Mouse (Mus musculus): ENCODE data around the gene Sparcl1.
A peak's percentile ranks its signal among the peaks of the same experiment; 100 is the strongest.

Sparcl1 gene

GRCm38 (mm10) chr5:104062773-104063551, 50.6 kb downstream of the Sparcl1 start:
- DNase-seq (ENCODE audit: low spot score in 2 of 2) = peak in 1 of 2 experiments; percentile 15

- DNase-seq (ENCODE audit: low spot score in 2 of 2) = peak in 1 of 2 experiments; percentile 9
Measured at GRCm38 (mm10) chr5:104061936-104062772, 51.4 kb downstream of the Sparcl1 start.

DNA sequence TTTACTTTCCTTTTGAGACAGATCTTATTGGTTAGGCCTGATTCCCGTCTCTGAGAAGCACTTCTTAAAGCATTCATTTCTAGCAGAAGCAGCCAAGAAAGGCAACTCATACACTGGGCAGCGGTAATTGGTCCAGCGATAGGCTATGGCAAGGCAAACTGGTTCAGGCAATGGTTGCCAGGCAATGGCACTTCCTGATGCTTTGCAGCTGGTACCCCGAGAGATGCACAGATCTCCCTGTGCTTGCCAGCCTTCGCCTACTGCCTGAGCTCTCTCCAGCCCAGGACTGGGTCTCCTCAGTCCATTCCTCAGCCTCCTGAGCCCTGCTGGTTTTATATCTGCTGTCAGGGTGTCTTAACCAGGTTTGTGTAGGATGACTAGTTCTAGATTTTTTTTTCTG, 53.1 kb downstream of the Sparcl1 start:
- DNase-seq (ENCODE audit: low spot score in 2 of 2) = no peak

- DNase-seq (ENCODE audit: low spot score in 2 of 2) = no peak
Measured at GRCm38 (mm10) chr5:104059628-104060027, 53.9 kb downstream of the Sparcl1 start.

DNA sequence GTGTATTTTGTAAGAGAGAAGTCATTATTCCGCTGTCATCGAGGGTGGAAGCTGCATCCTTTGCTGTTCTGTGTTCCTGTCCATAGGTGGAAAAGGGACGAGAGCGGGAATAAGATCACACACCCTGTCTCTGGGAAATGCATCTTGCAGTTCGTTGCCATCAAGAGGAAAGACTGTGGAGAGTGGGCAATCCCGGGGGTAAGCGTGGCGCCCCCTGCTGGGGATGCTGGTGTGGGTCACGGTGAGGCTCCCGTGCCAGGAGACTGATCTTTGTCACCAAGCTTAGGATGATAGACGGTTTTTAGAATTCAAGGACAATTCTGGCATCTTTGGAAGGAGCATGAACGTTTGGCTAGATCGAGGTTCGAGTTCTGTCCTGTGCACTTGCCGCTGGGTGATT, 55.5 kb downstream of the Sparcl1 start:
- peak; percentile 44 to 77 for DNase-seq (ENCODE audit: low spot score in 2 of 2)

- DNase-seq (ENCODE audit: low spot score in 2 of 2) = peak in 1 of 2 experiments; percentile 6
Measured at GRCm38 (mm10) chr5:104056295-104056694, 57.2 kb downstream of the Sparcl1 start.

DNA sequence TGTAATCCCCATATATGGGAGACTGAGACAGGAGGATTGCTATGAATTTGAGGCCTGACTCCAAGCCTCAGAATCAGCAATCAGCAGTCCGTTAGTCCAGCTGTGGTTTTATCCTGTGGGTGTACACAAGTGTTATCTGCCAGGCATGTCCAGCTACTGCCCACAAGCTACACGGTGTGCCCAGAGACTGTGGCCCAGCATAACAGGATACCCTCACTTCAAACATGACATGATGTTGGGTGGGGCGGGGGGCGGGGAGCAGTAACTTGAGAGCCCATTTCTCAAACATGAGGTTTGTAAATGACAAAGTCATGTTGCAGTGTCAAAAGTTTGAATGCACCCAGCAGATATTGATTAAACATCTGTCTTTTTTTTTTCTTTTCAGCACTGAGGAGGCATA, 57.7 kb downstream of the Sparcl1 start:
- peak in 1 of 2 experiments; percentile 4 for DNase-seq (ENCODE audit: low spot score in 2 of 2)

- peak in 1 of 2 experiments; percentile 22 for DNase-seq (ENCODE audit: low spot score in 2 of 2)
Measured at GRCm38 (mm10) chr5:104054938-104055337, 58.6 kb downstream of the Sparcl1 start.

- peak; percentile 35 to 73 for DNase-seq (ENCODE audit: low spot score in 2 of 2)
Measured at GRCm38 (mm10) chr5:104052956-104053355, 60.6 kb downstream of the Sparcl1 start.

- no peak for DNase-seq (ENCODE audit: low spot score in 2 of 2)
Measured at GRCm38 (mm10) chr5:104048139-104048538, 65.4 kb downstream of the Sparcl1 start.

GRCm38 (mm10) chr5:104047200-104048105, 66.1 kb downstream of the Sparcl1 start:
- peak; percentile 37 to 50 for DNase-seq (ENCODE audit: low spot score in 2 of 2)

DNA sequence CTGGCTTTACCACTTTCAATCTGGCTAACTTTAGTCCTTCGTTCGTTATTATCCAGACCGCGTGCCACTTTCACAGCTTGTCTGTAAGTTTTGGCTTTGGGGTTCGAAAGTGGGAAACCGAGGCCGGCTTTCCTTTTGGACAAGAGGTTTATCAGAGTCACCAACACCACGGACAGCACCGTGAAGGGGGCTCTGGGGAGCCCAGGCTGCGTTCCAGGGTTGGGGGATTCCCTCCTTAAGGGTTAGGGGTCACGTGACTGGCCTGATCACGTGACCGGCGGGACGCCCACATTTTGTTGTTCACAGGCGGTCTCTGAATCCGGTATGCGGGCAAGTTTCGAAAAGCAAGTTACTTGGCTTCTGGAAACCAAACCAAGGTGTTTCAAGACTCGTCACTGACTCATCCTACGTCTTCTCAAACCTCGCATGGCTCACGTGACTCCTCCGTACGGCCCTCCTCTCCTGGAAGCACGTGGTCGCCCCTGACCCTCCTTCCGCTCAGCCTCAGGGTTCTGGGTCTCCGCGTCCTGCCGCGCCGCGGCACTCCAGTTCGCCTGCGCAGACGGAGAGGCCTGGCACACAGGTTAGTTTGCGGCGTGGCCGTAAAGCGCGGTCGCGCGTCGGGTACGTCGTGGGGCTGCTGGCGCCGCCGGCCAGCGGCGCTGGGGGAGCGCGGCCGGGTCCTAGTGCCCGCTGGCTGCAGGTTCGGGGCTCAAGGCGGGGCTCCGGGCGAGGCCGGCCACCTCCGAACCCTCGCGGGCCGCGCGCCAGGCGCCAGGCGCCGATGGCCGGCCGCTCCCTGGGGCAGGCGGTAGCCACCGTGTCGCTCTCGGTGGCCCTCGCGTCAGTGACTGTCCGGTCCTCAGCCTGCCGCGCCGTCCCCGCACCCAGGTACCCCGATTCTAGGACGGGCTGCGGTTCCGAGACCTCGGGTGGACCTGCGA, 67.0 kb downstream of the Sparcl1 start, which contains the start of gene Nudt9:
Nudt9 (plus strand) TSS at position 51 of the 944 bp plus-strand sequence.
- DNase-seq (ENCODE audit: low spot score in 2 of 2) = peak; percentile 93 to 99

DNA sequence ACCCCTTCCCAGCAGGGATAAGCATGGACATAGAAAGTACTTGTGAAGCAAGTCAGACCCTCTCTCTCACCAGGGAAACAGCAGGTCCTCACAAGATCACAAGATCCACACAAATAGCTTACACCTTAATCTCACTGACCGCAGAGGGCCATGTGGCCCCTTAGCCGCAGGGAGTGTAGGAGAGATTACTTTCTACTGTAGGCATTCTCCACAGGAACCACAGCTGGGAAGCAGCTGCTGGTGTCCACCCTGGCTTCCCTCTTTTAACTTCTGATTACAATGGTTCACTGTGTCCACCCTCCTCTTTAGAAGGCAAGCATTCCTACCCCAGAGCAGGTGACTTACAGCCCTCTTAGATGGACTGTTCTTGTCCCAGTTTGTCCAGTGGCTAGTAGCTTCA, 69.8 kb downstream of the Sparcl1 start:
- DNase-seq (ENCODE audit: low spot score in 2 of 2) = no peak

- DNase-seq (ENCODE audit: low spot score in 2 of 2) = no peak
Measured at GRCm38 (mm10) chr5:104042906-104043305, 70.6 kb downstream of the Sparcl1 start.

DNA sequence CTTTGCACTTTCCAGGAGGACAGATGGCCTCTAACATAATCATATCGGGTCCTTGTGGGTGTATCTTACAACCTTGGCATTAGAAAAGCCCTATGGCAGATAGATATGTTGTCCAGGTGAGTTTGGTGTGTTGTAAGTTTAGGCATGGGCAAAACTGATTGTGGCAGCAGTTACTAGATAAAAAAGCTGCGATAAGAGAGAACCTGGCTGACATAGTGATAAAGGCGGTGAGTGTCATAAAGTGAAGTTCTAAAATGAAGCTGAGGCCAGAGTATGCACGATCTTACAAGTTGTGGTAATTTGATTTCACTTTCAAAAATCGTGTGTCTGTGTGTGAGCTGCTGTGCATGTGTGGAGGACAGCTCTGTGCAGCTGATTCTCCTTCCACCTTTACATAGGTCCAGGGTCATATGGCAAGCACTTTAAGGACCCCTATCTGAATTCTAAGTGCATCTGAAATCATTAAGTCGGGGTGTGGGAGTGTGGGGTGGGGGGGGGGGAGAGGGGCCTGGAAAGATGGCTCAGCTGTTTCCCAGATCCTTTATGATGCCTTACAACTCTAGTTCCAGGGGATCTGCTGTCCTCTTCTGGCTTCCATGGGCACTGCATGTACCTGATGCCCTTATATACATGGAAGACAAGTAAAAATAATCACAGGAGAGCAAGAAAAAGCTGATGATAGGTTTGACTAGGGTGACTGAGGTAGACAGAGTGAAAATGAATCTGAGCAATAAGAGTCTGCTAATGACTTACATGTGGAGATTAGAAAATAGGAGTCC, 74.2 kb downstream of the Sparcl1 start:
- DNase-seq (ENCODE audit: low spot score in 2 of 2) = no peak

DNA sequence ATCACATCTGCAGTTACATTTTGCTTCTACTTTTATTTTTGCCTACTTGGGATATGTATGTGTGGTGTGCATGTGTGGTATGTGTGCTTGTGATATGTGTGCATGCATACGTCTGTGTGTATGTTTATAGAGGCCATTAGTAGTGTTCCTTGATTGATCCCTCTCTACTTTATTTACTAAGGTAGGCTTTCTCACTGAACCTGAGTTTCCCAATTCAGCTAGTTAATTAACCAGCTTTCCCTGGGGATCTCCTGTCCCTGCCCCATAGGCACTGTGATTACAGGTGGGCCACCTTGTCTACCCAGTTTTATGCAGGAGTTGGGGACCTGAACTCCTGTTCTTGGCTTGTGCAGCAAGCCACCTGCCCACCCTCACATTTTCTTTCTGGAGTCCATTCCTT, 76.8 kb downstream of the Sparcl1 start:
- DNase-seq (ENCODE audit: low spot score in 2 of 2) = no peak

DNA sequence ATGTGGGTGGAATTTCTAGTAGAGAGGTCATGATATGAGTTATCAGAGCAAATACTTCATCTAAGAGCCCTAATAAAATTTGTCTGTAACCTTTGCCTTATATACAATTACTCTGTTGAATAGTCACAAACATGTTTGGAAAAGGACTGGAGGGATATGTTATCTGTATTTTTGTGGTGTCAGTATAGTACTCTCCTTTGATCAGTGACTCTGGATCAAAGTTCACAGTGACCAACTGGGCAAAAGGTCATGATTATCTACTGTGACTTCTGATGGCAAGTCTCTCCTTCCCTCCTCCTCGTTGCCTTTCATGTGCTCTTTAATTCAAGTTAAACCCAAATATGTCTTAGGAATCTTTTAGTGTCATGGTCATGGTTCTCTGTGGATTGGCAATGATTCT, 77.7 kb downstream of the Sparcl1 start:
- DNase-seq (ENCODE audit: low spot score in 2 of 2) = no peak

DNA sequence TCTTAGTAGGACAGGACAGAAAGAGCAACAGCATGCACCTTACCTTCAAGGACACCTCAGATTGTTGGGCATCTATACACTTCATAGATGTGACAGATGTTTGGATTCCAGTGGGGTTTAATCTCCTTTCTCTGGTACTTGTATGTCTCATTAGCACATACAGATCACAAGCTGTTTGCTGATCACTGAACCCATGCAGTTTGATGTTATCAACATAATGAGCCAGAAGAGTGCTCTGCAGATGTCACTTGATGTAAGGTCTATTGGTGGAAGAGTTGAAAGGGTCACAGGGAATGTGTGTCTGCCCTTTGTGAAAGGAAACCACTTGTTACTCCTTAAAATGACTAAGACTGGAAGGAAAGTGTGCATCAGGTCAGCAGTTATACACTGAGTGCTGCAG, 78.5 kb downstream of the Sparcl1 start:
- DNase-seq (ENCODE audit: low spot score in 2 of 2) = no peak

- DNase-seq (ENCODE audit: low spot score in 2 of 2) = no peak
Measured at GRCm38 (mm10) chr5:104032434-104033097, 81.0 kb downstream of the Sparcl1 start.
